Comparison of ENCODE assay signal across 18 mouse cellular contexts in the genomic region with DNA sequence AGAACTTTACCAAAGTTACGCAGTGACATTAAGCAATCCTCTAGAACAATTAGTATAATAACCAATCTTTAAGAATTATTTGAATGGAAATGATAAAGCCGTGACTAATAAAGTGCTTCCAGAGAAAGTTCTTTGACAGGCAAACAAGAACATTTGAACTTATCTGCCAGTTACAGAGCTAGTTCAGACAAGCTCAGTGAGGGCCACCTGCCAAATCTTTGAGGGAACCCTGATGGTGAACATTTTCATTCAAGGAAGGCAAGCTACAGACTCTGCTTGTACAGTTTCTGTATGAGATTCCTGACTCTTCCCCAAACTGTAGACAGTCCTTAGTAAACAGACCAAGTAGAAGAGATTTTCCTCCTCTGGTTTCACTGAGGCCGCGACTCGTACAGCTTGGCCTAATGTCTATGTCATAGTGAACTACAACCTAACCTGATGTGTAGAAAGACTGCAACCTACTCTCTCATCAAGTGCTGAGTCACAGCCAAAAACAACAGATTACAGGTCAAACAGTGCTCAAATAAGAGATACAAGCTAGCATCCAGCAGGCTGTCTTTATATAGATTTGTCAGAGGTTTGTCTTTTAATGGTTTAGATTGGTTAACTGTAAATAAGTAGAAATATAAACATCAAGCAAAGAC.
DNase-seq lines count a peak whose midpoint lies in the region; ATAC-seq and TF ChIP-seq lines count a peak whose summit lies in the region.
"Had no signal": no experiment of that assay in that cellular context is flagged by ENCODE, and none has a peak within 500 bp of the region (broad histone marks: within the 10 kb centered on the region; RNA-seq: fewer than 3 reads in every experiment).

No protein-coding gene starts in this region.

- no peak overlapping the region for H3K4me2 ChIP-seq in liver, embryonic 12.5 days
- no peak overlapping the region for H3K4me2 ChIP-seq in forebrain, embryonic 12.5 days
- H3K4me2 ChIP-seq: embryonic facial prominence, embryonic 12.5 days; forebrain, embryonic 15.5 days; heart, embryonic 13.5 days; midbrain, embryonic 11.5 days had no signal

- 30% methylated on average over 5 of the region's 5 CpGs for WGBS in liver, adult 2 months
- 86% methylated on average over 5 of the region's 5 CpGs for WGBS in liver, embryonic 12.5 days (ENCODE audit: insufficient replicate concordance)
- 96% methylated on average over 5 of the region's 5 CpGs for WGBS in forebrain, embryonic 12.5 days

- no peak overlapping the region for H3K27ac ChIP-seq in liver, adult 2 months (replicated peaks; ENCODE audit: insufficient read depth, low read depth, low read length)
- H3K27ac ChIP-seq in liver, embryonic 12.5 days = no peak overlapping the region
- no peak overlapping the region for H3K27ac ChIP-seq in forebrain, embryonic 12.5 days
- H3K27ac ChIP-seq: embryonic facial prominence, embryonic 12.5 days; forebrain, embryonic 15.5 days; heart, embryonic 13.5 days had no signal

- no peak for ATAC-seq in liver, embryonic 12.5 days
- ATAC-seq in forebrain, embryonic 12.5 days (ENCODE audit: low FRiP score) = no peak
- ATAC-seq: forebrain, embryonic 15.5 days had no signal

- H3K36me3 ChIP-seq in liver, adult 2 months (ENCODE audit: control insufficient read depth, insufficient read depth, low read length) = no peaks in the 10 kb centered on the region
- H3K36me3 ChIP-seq in liver, embryonic 12.5 days = no peaks in the 10 kb centered on the region
- H3K36me3 ChIP-seq in forebrain, embryonic 12.5 days (replicated peaks) = no peaks in the 10 kb centered on the region; the same call in 1 of the 2 replicates
- H3K36me3 ChIP-seq: embryonic facial prominence, embryonic 12.5 days; forebrain, embryonic 15.5 days had no signal

- TF ChIP-seq CTCF in liver, adult 2 months (IDR thresholded peaks at IDR 0.05; ENCODE audit: low read depth, low read length) = no peak

- TF ChIP-seq POLR2A in liver, adult 2 months (IDR thresholded peaks at IDR 0.05; ENCODE audit: extremely low read depth, insufficient read depth, low read length) = no peak

- H3K4me3 ChIP-seq in liver, adult 2 months (ENCODE audit: insufficient read depth, low read depth, low read length) = no peak overlapping the region
- no peak overlapping the region for H3K4me3 ChIP-seq in liver, embryonic 12.5 days
- H3K4me3 ChIP-seq in forebrain, embryonic 12.5 days (replicated peaks) = no peak overlapping the region
- H3K4me3 ChIP-seq: embryonic facial prominence, embryonic 12.5 days; forebrain, embryonic 15.5 days; heart, embryonic 13.5 days; myocyte had no signal

- DNase-seq in heart, adult 18-20 months = peak; percentile 8 to 42
- no peak for DNase-seq in heart, adult 11 months
- peak; percentile 88 for DNase-seq in liver, adult 2 months (ENCODE audit: extremely low read depth, low read depth, low spot score)
- DNase-seq in fat pad, adult 2 months (ENCODE audit: extremely low read depth, low read depth, low spot score) = peak; percentile 54
- peak; percentile 68 for DNase-seq in lung, postnatal 10 days
- no peak for DNase-seq in embryo, embryonic 10.5 days (ENCODE audit: low spot score)
- DNase-seq: adrenal gland, postnatal 36 days; cerebellum, postnatal 25 days; layer of hippocampus, postnatal 36 days; left cerebral cortex, postnatal 4 days; thymus, postnatal 14 days had no signal

- peaks cover 20% of the 10 kb centered on the region for H3K4me1 ChIP-seq in liver, adult 2 months (ENCODE audit: control insufficient read depth, insufficient read depth, low read length)
- peaks cover 10% of the 10 kb centered on the region; the same call in 1 of the 2 replicates for H3K4me1 ChIP-seq in liver, embryonic 12.5 days
- peaks cover 12% of the 10 kb centered on the region for H3K4me1 ChIP-seq in forebrain, embryonic 12.5 days

- H3K27me3 ChIP-seq in liver, adult 2 months (ENCODE audit: control insufficient read depth, insufficient read depth, low read length) = no peaks in the 10 kb centered on the region
- no peaks in the 10 kb centered on the region for H3K27me3 ChIP-seq in liver, embryonic 12.5 days (replicated peaks)
- H3K27me3 ChIP-seq in forebrain, embryonic 12.5 days = no peaks in the 10 kb centered on the region
- H3K27me3 ChIP-seq: embryonic facial prominence, embryonic 12.5 days; forebrain, embryonic 15.5 days; heart, embryonic 13.5 days had no signal

- H3K9me3 ChIP-seq in liver, embryonic 12.5 days (replicated peaks) = no peaks in the 10 kb centered on the region
- H3K9me3 ChIP-seq in forebrain, embryonic 12.5 days = no peaks in the 10 kb centered on the region
- H3K9me3 ChIP-seq: embryonic facial prominence, embryonic 12.5 days; forebrain, embryonic 15.5 days; heart, embryonic 13.5 days had no signal

- H3K9ac ChIP-seq in liver, adult 2 months (ENCODE audit: low read depth, low read length) = no peak overlapping the region
- no peak overlapping the region for H3K9ac ChIP-seq in liver, embryonic 12.5 days
- H3K9ac ChIP-seq in forebrain, embryonic 12.5 days = no peak overlapping the region
- H3K9ac ChIP-seq: embryonic facial prominence, embryonic 12.5 days; forebrain, embryonic 15.5 days; heart, embryonic 13.5 days had no signal

- H3K79me2 ChIP-seq in liver, adult 2 months (ENCODE audit: control insufficient read depth, insufficient read depth, low read length) = no peaks in the 10 kb centered on the region

Comparison
In these comparisons a context has a peak if more than half of its experiments do, and no peak if none do; other contexts are left out.
1. DNase-seq: peak in heart, adult 18-20 months (2 of 2), liver, adult 2 months (single experiment), fat pad, adult 2 months (single experiment) and lung, postnatal 10 days (single experiment); none in heart, adult 11 months (single experiment) and embryo, embryonic 10.5 days (single experiment).